Mouse (Mus musculus): ENCODE data around the gene Vpreb3.

DNA sequence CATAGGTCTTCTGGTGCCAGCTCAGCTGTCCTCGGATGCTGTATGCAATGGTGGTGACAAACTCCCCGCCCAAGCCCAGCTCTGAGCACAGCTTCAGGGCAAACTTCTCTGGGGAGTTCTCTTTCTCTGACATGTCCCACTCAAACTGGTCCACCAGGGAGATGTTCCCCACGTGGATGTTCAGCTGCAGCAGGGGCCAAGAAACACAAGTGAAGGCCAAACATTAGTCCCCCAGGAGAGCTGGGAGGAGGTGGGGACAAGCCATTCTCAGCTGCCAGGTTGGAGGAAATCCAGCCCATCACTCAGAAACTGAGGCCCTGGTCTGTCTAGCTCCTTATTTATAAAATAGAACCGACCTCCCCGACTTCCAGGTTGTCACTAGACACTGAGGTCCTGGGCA is 38.5 kb upstream of the Vpreb3 start:
- no peak for TF ChIP-seq CTCF (IDR thresholded peaks at IDR 0.05; ENCODE audit: low read depth)
- TF ChIP-seq EP300 (optimal IDR thresholded peaks at IDR 0.05), result no peak

Data from stomach, postnatal 0 days (tissue).